Comparison of ENCODE assay signal across 29 mouse cellular contexts in genomic region chr9:111096419-111097326, GRCm38 (mm10). TPM values are rescaled to one million over a fixed set of nuclear protein-coding genes. Genes with fewer than 3 reads are reported as not detected.
A peak's percentile ranks its signal among the peaks of the same experiment; 100 is the strongest.
DNase-seq lines count a peak whose midpoint lies in the region; ATAC-seq and TF ChIP-seq lines count a peak whose summit lies in the region.
"Had no signal": no experiment of that assay in that cellular context is flagged by ENCODE, and none has a peak within 500 bp of the region (broad histone marks: within the 10 kb centered on the region; RNA-seq: fewer than 3 reads in every experiment).

No protein-coding gene starts in this region.

- H3K27ac ChIP-seq in embryonic facial prominence, embryonic 14.5 days (replicated peaks; ENCODE audit: low read depth, low read length) = no peak overlapping the region
- H3K27ac ChIP-seq in embryonic facial prominence, embryonic 10.5 days (replicated peaks) = no peak overlapping the region
- peak overlapping the region; percentile 39 for H3K27ac ChIP-seq in lung, postnatal 0 days (ENCODE audit: low read length)
- H3K27ac ChIP-seq: embryonic facial prominence, embryonic 12.5 days; forebrain, embryonic 12.5 days; forebrain, embryonic 15.5 days; heart, embryonic 15.5 days; hindbrain, embryonic 10.5 days; hindbrain, embryonic 13.5 days had no signal

- no peak for DNase-seq in embryonic facial prominence, embryonic 14.5 days (ENCODE audit: low spot score)
- no peak for DNase-seq in embryonic facial prominence, embryonic 10.5 days (ENCODE audit: low spot score)
- DNase-seq in lung, postnatal 0 days (ENCODE audit: low spot score) = peak; percentile 68
- no peak for DNase-seq in lung, postnatal 36 days
- DNase-seq in splenic B cell, adult 2 months (ENCODE audit: low read depth, low spot score) = peak; percentile 25
- DNase-seq in layer of hippocampus, adult 9-10 months (ENCODE audit: low spot score) = no peak
- no peak for DNase-seq in layer of hippocampus, adult 9-11 months
- no peak for DNase-seq in kidney, adult 8-10 months
- DNase-seq: adrenal gland, adult 2 months; adrenal gland, postnatal 14 days; B cell, adult 2 months; cerebellum, adult 11 months; cerebellum, adult 2 months; cerebellum, adult 9-11 months; cerebellum, postnatal 25 days; embryo, embryonic 11 days; gastrocnemius, postnatal 10 days; gastrocnemius, postnatal 36 days; heart, postnatal 10 days; heart, postnatal 36 days had no signal

- no peak; the same call in 1 of the 2 replicates for TF ChIP-seq CTCF in lung, postnatal 0 days (IDR thresholded peaks at IDR 0.05)

- 76% methylated on average over 16 of the region's 16 CpGs for WGBS in embryonic facial prominence, embryonic 14.5 days
- WGBS in embryonic facial prominence, embryonic 10.5 days = 86% methylated on average over 16 of the region's 16 CpGs
- WGBS in lung, postnatal 0 days = 65% methylated on average over 16 of the region's 16 CpGs

- no peaks in the 10 kb centered on the region for H3K4me1 ChIP-seq in embryonic facial prominence, embryonic 14.5 days (ENCODE audit: control insufficient read depth, insufficient read depth, low read length)
- H3K4me1 ChIP-seq in embryonic facial prominence, embryonic 10.5 days = peaks cover 23% of the 10 kb centered on the region
- 0 out of 2 replicates have a peak, but pooled peaks cover 4% of the 10 kb centered on the region for H3K4me1 ChIP-seq in lung, postnatal 0 days (ENCODE audit: insufficient read depth, low read depth, low read length)
- H3K4me1 ChIP-seq: forebrain, embryonic 12.5 days; forebrain, embryonic 15.5 days had no signal

- no peak overlapping the region for H3K9ac ChIP-seq in embryonic facial prominence, embryonic 14.5 days (ENCODE audit: low read depth, low read length)
- no peak overlapping the region for H3K9ac ChIP-seq in lung, postnatal 0 days (replicated peaks; ENCODE audit: low read depth)
- H3K9ac ChIP-seq: embryonic facial prominence, embryonic 12.5 days; forebrain, embryonic 12.5 days; forebrain, embryonic 15.5 days; heart, embryonic 12.5 days; heart, embryonic 15.5 days; hindbrain, embryonic 13.5 days had no signal

- no peaks in the 10 kb centered on the region for H3K9me3 ChIP-seq in embryonic facial prominence, embryonic 14.5 days (ENCODE audit: control insufficient read depth, low read length)
- no peaks in the 10 kb centered on the region for H3K9me3 ChIP-seq in embryonic facial prominence, embryonic 10.5 days
- H3K9me3 ChIP-seq in lung, postnatal 0 days (ENCODE audit: low read length) = no peaks in the 10 kb centered on the region
- H3K9me3 ChIP-seq: embryonic facial prominence, embryonic 12.5 days; forebrain, embryonic 12.5 days; forebrain, embryonic 15.5 days; heart, embryonic 12.5 days; heart, embryonic 15.5 days; hindbrain, embryonic 10.5 days; hindbrain, embryonic 13.5 days had no signal

- H3K36me3 ChIP-seq in embryonic facial prominence, embryonic 14.5 days (ENCODE audit: control insufficient read depth, insufficient read depth, low read length) = no peaks in the 10 kb centered on the region
- H3K36me3 ChIP-seq in embryonic facial prominence, embryonic 10.5 days (replicated peaks) = no peaks in the 10 kb centered on the region
- H3K36me3 ChIP-seq in lung, postnatal 0 days (ENCODE audit: insufficient read depth, low read length) = no peaks in the 10 kb centered on the region
- H3K36me3 ChIP-seq in splenic B cell, adult 2 months (ENCODE audit: control insufficient read depth, insufficient read depth, low read length, poor library complexity, severe bottlenecking) = no peaks in the 10 kb centered on the region
- H3K36me3 ChIP-seq: embryonic facial prominence, embryonic 12.5 days; forebrain, embryonic 12.5 days; forebrain, embryonic 15.5 days; heart, embryonic 12.5 days; heart, embryonic 15.5 days; hindbrain, embryonic 10.5 days; hindbrain, embryonic 13.5 days had no signal

- H3K27me3 ChIP-seq in embryonic facial prominence, embryonic 14.5 days (replicated peaks; ENCODE audit: control insufficient read depth, insufficient read depth, low read length) = no peaks in the 10 kb centered on the region
- no peaks in the 10 kb centered on the region for H3K27me3 ChIP-seq in embryonic facial prominence, embryonic 10.5 days (replicated peaks; ENCODE audit: low read depth, poor library complexity, severe bottlenecking)
- no peaks in the 10 kb centered on the region for H3K27me3 ChIP-seq in lung, postnatal 0 days (replicated peaks; ENCODE audit: insufficient read depth, low read length)
- peaks cover 2% of the 10 kb centered on the region; the same call in 1 of the 2 replicates for H3K27me3 ChIP-seq in splenic B cell, adult 2 months (ENCODE audit: control insufficient read depth, insufficient read depth, low read length, poor library complexity, severe bottlenecking)
- H3K27me3 ChIP-seq: embryonic facial prominence, embryonic 12.5 days; forebrain, embryonic 15.5 days; heart, embryonic 12.5 days; heart, embryonic 15.5 days; hindbrain, embryonic 13.5 days had no signal

- no peak overlapping the region for H3K4me2 ChIP-seq in embryonic facial prominence, embryonic 14.5 days (ENCODE audit: low read depth, low read length)
- H3K4me2 ChIP-seq in lung, postnatal 0 days (replicated peaks; ENCODE audit: low read depth, low read length) = no peak overlapping the region
- H3K4me2 ChIP-seq: embryonic facial prominence, embryonic 12.5 days; forebrain, embryonic 12.5 days; forebrain, embryonic 15.5 days; heart, embryonic 12.5 days; heart, embryonic 15.5 days; hindbrain, embryonic 13.5 days had no signal

- no peak overlapping the region for H3K4me3 ChIP-seq in embryonic facial prominence, embryonic 14.5 days (ENCODE audit: low read depth, low read length)
- no peak overlapping the region for H3K4me3 ChIP-seq in embryonic facial prominence, embryonic 10.5 days
- H3K4me3 ChIP-seq in lung, postnatal 0 days (ENCODE audit: low read depth, low read length) = no peak overlapping the region
- H3K4me3 ChIP-seq: embryonic facial prominence, embryonic 12.5 days; erythroblast, embryonic 14.5 days; forebrain, embryonic 12.5 days; forebrain, embryonic 15.5 days; heart, embryonic 12.5 days; heart, embryonic 15.5 days; hindbrain, embryonic 10.5 days; hindbrain, embryonic 13.5 days had no signal

- peak; percentile 42 for TF ChIP-seq EP300 in lung, postnatal 0 days (IDR thresholded peaks at IDR 0.05)

- 0 out of 2 replicates have a peak, but pooled peaks have one; percentile 28 for ATAC-seq in embryonic facial prominence, embryonic 14.5 days (ENCODE audit: low read depth)
- ATAC-seq in lung, postnatal 0 days = peak; percentile 78
- ATAC-seq: forebrain, embryonic 15.5 days; hindbrain, embryonic 16.5 days had no signal

RNA-seq across cellular contexts. Expression of gene Lrrfip2, which starts 20.7 kb away (rescaled TPM):
- 39.2 and 40.4 TPM in 2 replicates for polyA plus RNA-seq in embryonic facial prominence, embryonic 14.5 days (2014; fragmentation: Nextera tagmentation; extraction: Ambion mirVana)
- 38.6 and 39.4 TPM in 2 replicates for polyA plus RNA-seq in embryonic facial prominence, embryonic 10.5 days (2016; fragmentation: Nextera tagmentation; extraction: Ambion mirVana)
- polyA plus RNA-seq in lung, postnatal 0 days (2015; fragmentation: Nextera tagmentation; extraction: Ambion mirVana) = 47.7 and 54.2 TPM in 2 replicates

RNA-seq across cellular contexts. Expression of gene Ccrl2, which starts 39.4 kb away (rescaled TPM):
- 0.35 and 0.97 TPM in 2 replicates for polyA plus RNA-seq in embryonic facial prominence, embryonic 14.5 days (2014; fragmentation: Nextera tagmentation; extraction: Ambion mirVana)
- polyA plus RNA-seq in embryonic facial prominence, embryonic 10.5 days (2016; fragmentation: Nextera tagmentation; extraction: Ambion mirVana) = 0.35 and 0.98 TPM in 2 replicates
- 43.5 and 49.0 TPM in 2 replicates for polyA plus RNA-seq in lung, postnatal 0 days (2015; fragmentation: Nextera tagmentation; extraction: Ambion mirVana)

Comparison
In these comparisons a context has a peak if more than half of its experiments do, and no peak if none do; other contexts are left out.
1. DNase-seq: peak in lung, postnatal 0 days (single experiment) and splenic B cell, adult 2 months (single experiment); none in embryonic facial prominence, embryonic 14.5 days (single experiment), embryonic facial prominence, embryonic 10.5 days (single experiment), lung, postnatal 36 days (single experiment), layer of hippocampus, adult 9-10 months (single experiment), layer of hippocampus, adult 9-11 months (single experiment) and kidney, adult 8-10 months (0 of 2).
2. RNA of gene Ccrl2, which starts 39.4 kb away (polyA plus RNA-seq): 43.5 to 49.0 TPM in lung, postnatal 0 days; 0.35 to 0.98 TPM in embryonic facial prominence, embryonic 10.5 days and 0.35 to 0.97 TPM in embryonic facial prominence, embryonic 14.5 days; every median in the first group is over 10 times any median in the second.